Mouse (Mus musculus) CH12.LX (cell line): ENCODE data around the gene Pld3. TPM values are rescaled to one million over a fixed set of nuclear protein-coding genes. Genes with fewer than 3 reads are reported as not detected.

ENCODE experiments used
- DNase-seq: peaks from one replicate; pipeline ENCODE4 v3.0.0-alpha.2; 2013; ENCODE audit errors: extremely low read depth
- H3K27ac ChIP-seq: 2 replicates; pipeline ENCODE4 v1.5.1; 2012; ENCODE audit warnings: low read depth, mild to moderate bottlenecking, control low read depth, moderate library complexity; ENCODE audit not compliant: insufficient read depth
- H3K27me3 ChIP-seq: replicated peaks from 2 replicates; pipeline ENCODE3; 2012; ENCODE audit warnings: inconsistent platforms
- H3K36me3 ChIP-seq, 2 experiments: replicated peaks in 1 of 2; 2 replicates each; pipeline versions ENCODE3 to v1.6.1; 2012; ENCODE audit warnings: inconsistent platforms in 1 of 2, low read length in 1 of 2, mild to moderate bottlenecking in 1 of 2, mixed read lengths in 1 of 2, moderate library complexity in 1 of 2; ENCODE audit not compliant: control insufficient read depth in 1 of 2, insufficient read depth in 1 of 2
- H3K4me1 ChIP-seq, 2 experiments: 2 replicates each; pipeline ENCODE4 v1.6.1; 2012; ENCODE audit warnings: inconsistent platforms in 1 of 2, moderate library complexity in 1 of 2; ENCODE audit not compliant: insufficient read depth in 2 of 2, control insufficient read depth in 1 of 2
- H3K4me2 ChIP-seq: 2 replicates; pipeline ENCODE4 v1.6.1; 2012; ENCODE audit warnings: low read depth, mild to moderate bottlenecking, control low read depth; ENCODE audit not compliant: poor library complexity, insufficient read depth, severe bottlenecking
- H3K4me3 ChIP-seq, 3 experiments: fragments of 150-350 bp in 1 of 3; sonication (generic) in 1 of 3; replicated peaks in 1 of 3; 2 replicates each; pipeline versions ENCODE3 to v1.5.1; 2011 to 2012; ENCODE audit warnings: low read depth in 2 of 3, low read length in 2 of 3, mild to moderate bottlenecking in 2 of 3, moderate library complexity in 2 of 3, control low read depth in 1 of 3, improper control_type of control experiment in 1 of 3, inconsistent platforms in 1 of 3, mixed read lengths in 1 of 3; ENCODE audit not compliant: poor library complexity in 1 of 3
- H3K79me2 ChIP-seq: replicated peaks from 2 replicates; pipeline ENCODE4 v1.6.1; 2012; ENCODE audit warnings: mild to moderate bottlenecking, moderate library complexity; ENCODE audit not compliant: control insufficient read depth, poor library complexity, insufficient read depth, severe bottlenecking; ENCODE audit errors: extremely low read depth
- H3K9ac ChIP-seq: 2 replicates; pipeline ENCODE4 v1.6.1; 2012; ENCODE audit warnings: low read depth, mild to moderate bottlenecking, control low read depth, moderate library complexity; ENCODE audit not compliant: insufficient read depth
- H3K9me3 ChIP-seq: replicated peaks from 2 replicates; pipeline ENCODE3; 2012; ENCODE audit warnings: low read length, inconsistent platforms, mixed read lengths
- CHD1 ChIP-seq: IDR thresholded peaks from 2 replicates; pipeline ENCODE4 v1.6.1; 2012; ENCODE audit warnings: low read depth, low read length, improper control_type of control experiment, inconsistent platforms
- E2F4 ChIP-seq: IDR thresholded peaks from 2 replicates; pipeline ENCODE4 v1.6.1; 2011; ENCODE audit warnings: low read depth, low read length, improper control_type of control experiment; ENCODE audit not compliant: insufficient replicate concordance
- IRF4 ChIP-seq: IDR thresholded peaks from 2 replicates; pipeline ENCODE4 v1.6.1; 2014; ENCODE audit warnings: low read depth, mild to moderate bottlenecking, inconsistent platforms, low read length, improper control_type of control experiment
- JUND ChIP-seq: conservative IDR thresholded peaks from 2 replicates; pipeline ENCODE4 v1.6.1; 2011; ENCODE audit warnings: low read depth, low read length, improper control_type of control experiment
- KAT2A ChIP-seq: IDR thresholded peaks from 2 replicates; pipeline ENCODE4 v1.6.1; 2012; ENCODE audit warnings: low read length, improper control_type of control experiment, inconsistent platforms; ENCODE audit not compliant: insufficient replicate concordance
- MAFK ChIP-seq: IDR thresholded peaks from 2 replicates; pipeline ENCODE4 v1.6.1; 2011; ENCODE audit warnings: low read length, improper control_type of control experiment; ENCODE audit not compliant: insufficient replicate concordance
- MAX ChIP-seq: IDR thresholded peaks from 2 replicates; pipeline ENCODE4 v1.6.1; 2011; ENCODE audit warnings: low read length, improper control_type of control experiment
- NELFE ChIP-seq: IDR thresholded peaks from 2 replicates; pipeline ENCODE4 v1.6.1; 2011; ENCODE audit warnings: low read depth, low read length, improper control_type of control experiment
- NRF1 ChIP-seq: IDR thresholded peaks from 2 replicates; pipeline ENCODE4 v1.6.1; 2014; ENCODE audit warnings: low read depth, mild to moderate bottlenecking, inconsistent platforms, low read length, improper control_type of control experiment, moderate library complexity
- PAX5 ChIP-seq: IDR thresholded peaks from 2 replicates; pipeline ENCODE4 v1.6.1; 2012; ENCODE audit warnings: low read length, inconsistent platforms, mixed read lengths
- POLR2A ChIP-seq: IDR thresholded peaks from 2 replicates; pipeline ENCODE4 v1.6.1; 2011; ENCODE audit warnings: low read depth, mild to moderate bottlenecking, improper control_type of control experiment, low read length
- POLR2AphosphoS2 ChIP-seq: IDR thresholded peaks from 2 replicates; pipeline ENCODE4 v1.6.1; 2011; ENCODE audit warnings: low read depth, low read length, improper control_type of control experiment
- TCF12 ChIP-seq: IDR thresholded peaks from 2 replicates; pipeline ENCODE4 v1.6.1; 2014; ENCODE audit warnings: low read depth, mild to moderate bottlenecking, inconsistent platforms, low read length, improper control_type of control experiment
- USF1 ChIP-seq: IDR thresholded peaks from 2 replicates; pipeline ENCODE4 v1.6.1; 2014; ENCODE audit warnings: low read depth, mild to moderate bottlenecking, inconsistent platforms, low read length, improper control_type of control experiment
- ZNF384 ChIP-seq: IDR thresholded peaks from 2 replicates; pipeline ENCODE4 v1.6.1; 2012; ENCODE audit warnings: low read depth, low read length, improper control_type of control experiment, inconsistent platforms
- dilution Hi-C: fragments of 300-500 bp; cut with MboI; formaldehyde crosslinking; loops from 2 replicates; pipeline ENCODE4 v1.14.3; 2020; ENCODE audit warnings: low sequenced_read_pairs; ENCODE audit not compliant: extremely low pct_unique_long_range_greater_than_20kb, extremely low pct_ligation_motif_present
- in situ Hi-C: fragments of 300-500 bp; cut with MboI; formaldehyde crosslinking; loops from 3 replicates; pipeline ENCODE4 v1.14.3; 2019; ENCODE audit warnings: low sequenced_read_pairs, low pct_ligation_motif_present, low pct_unique_long_range_greater_than_20kb, mixed read lengths
- polyA plus RNA-seq: library from polyadenylated mRNA; unstranded; fragments of >175 nt; gene quantifications from 2 replicates; pipeline ENCODE4 v1.2.1, GENCODE M21; 2012; ENCODE audit warnings: low read depth; ENCODE audit not compliant: insufficient read length
- total RNA-seq, 2 experiments: library from RNA; depleted of rRNA; stranded (reverse); fragments of 300-350 nt in 1 of 2; fragments of >200 nt in 1 of 2; gene quantifications; 2 replicates each; pipeline ENCODE4 v1.2.3; 2012 to 2014

Pld3 gene
- total and polyA plus RNA-seq, 3 experiments, result 6.0 to 21.1 (median 14.1) TPM

GRCm38 (mm10) chr7:27532480-27533050 lies 20.5 kb downstream of the Pld3 start:
- H3K9ac ChIP-seq, result no peak overlapping the region
- no peaks in the 10 kb centered on the region for H3K27me3 ChIP-seq
- no peak for TF ChIP-seq NELFE
- TF ChIP-seq, all 38 proteins: peak for 0
- Histone ChIP-seq H3K9me3 (no peaks in the 10 kb centered on the region), H3K36me3 (peaks cover 18 to 37% of the 10 kb centered on the region in 2 experiments), H3K4me1 (peaks cover 2 to 10% of the 10 kb centered on the region in 2 experiments; a peak in 1 of 4 replicates), H3K79me2 (no peaks in the 10 kb centered on the region), H3K27ac (no peak overlapping the region), H3K4me2 (no peak overlapping the region), H3K4me3 (no peak overlapping the region)
- in situ Hi-C loops (no loop called here), dilution Hi-C loops (no loop called here)
- DNase-seq, result no peak

GRCm38 (mm10) chr7:27531707-27532106 lies 21.3 kb downstream of the Pld3 start:
- in situ Hi-C loops, result no loop called here
- TF ChIP-seq POLR2A (no peak), IRF4 (no peak), KAT2A (no peak), JUND (no peak), POLR2AphosphoS2 (no peak), USF1 (no peak), MAX (no peak), MAFK (no peak), CHD1 (no peak), ZNF384 (no peak), PAX5 (no peak), E2F4 (no peak), TCF12 (no peak), NRF1 (no peak)
- Histone ChIP-seq H3K27me3 (no peaks in the 10 kb centered on the region), H3K36me3 (peaks cover 18 to 32% of the 10 kb centered on the region in 2 experiments), H3K27ac (no peak overlapping the region), H3K79me2 (no peaks in the 10 kb centered on the region), H3K9me3 (no peaks in the 10 kb centered on the region), H3K9ac (no peak overlapping the region), H3K4me3 (no peak overlapping the region), H3K4me1 (peaks cover 2 to 5% of the 10 kb centered on the region in 2 experiments; a peak in 1 of 4 replicates), H3K4me2 (no peak overlapping the region)
- dilution Hi-C loops, result no loop called here
- no peak for DNase-seq
